Mouse (Mus musculus): ENCODE data around the gene Btc.

Btc gene

GRCm38 (mm10) chr5:91320348-91320747 lies 82.4 kb downstream of the Btc start:
- DNase-seq (ENCODE audit: low spot score in 2 of 2), result no peak

- no peak for DNase-seq (ENCODE audit: low spot score in 2 of 2)
These were observed 88.8 kb downstream of the Btc start for GRCm38 (mm10) chr5:91313971-91314370.

- DNase-seq (ENCODE audit: low spot score in 2 of 2), result no peak
These were observed 91.0 kb downstream of the Btc start for GRCm38 (mm10) chr5:91311767-91312166.

- DNase-seq (ENCODE audit: low spot score in 2 of 2), result no peak
These were observed 94.2 kb downstream of the Btc start for GRCm38 (mm10) chr5:91308576-91308975.

GRCm38 (mm10) chr5:91307907-91308306 lies 94.9 kb downstream of the Btc start:
- DNase-seq (ENCODE audit: low spot score in 2 of 2), result peak in 1 of 2 experiments; percentile 49
